Mouse (Mus musculus) embryo, embryonic 9.5 days (tissue): ENCODE measurements around the gene Use1.

Experiments used
- DNase-seq: peaks from one replicate; pipeline ENCODE4 v3.0.0-alpha.2; 2017; ENCODE audit errors: extremely low spot score

Gene Use1

DNA sequence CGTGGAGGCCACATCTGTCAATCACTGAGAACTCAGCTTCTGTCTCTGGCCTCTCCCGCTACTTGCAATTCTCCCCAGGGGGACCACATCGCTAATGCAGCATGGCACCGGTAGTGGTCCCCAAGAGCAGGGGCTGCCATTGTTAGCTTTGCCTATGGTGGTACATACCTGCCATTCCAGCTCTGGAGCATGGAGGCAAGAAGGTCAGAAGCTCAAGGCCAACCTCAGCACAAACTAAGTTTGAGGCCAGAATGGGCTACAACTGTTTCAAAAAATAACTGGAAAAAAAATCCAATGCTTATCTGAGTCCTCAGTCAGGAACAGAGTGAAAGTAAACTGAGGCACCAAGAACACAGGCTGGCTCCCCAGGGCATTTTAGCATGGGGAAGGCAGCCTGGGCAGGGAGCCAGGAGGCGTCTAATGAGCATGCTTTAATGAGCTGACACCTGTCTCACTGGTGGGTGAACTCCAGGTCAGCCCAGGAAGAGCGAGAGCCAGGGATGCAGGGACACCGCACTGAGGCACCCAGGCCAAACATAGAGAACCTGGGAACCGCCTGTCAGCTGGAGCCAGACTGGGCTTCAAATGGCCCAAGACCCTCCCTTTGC lies 9.9 kb downstream of the Use1 start:
- DNase-seq: no peak

DNA sequence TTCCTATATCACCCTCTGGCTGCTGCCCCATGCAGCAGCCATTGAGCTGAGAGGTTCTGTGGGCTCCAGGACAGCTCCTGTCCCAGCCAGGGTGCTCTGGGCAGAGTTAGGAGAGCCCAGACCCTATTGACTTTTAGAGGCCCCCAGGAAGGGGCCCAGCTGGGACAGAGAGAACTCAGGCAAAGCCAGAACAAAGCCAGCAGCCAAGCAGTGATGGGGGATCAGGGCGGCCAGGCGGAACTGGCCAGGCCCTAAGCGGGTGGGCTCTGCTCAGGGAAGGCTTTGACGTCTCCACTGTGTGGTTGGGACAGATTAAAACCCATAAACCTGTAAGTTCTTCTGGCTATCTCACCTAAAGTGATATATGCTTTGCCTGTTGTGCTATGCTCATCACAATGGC lies 12.4 kb downstream of the Use1 start:
- no peak for DNase-seq

DNA sequence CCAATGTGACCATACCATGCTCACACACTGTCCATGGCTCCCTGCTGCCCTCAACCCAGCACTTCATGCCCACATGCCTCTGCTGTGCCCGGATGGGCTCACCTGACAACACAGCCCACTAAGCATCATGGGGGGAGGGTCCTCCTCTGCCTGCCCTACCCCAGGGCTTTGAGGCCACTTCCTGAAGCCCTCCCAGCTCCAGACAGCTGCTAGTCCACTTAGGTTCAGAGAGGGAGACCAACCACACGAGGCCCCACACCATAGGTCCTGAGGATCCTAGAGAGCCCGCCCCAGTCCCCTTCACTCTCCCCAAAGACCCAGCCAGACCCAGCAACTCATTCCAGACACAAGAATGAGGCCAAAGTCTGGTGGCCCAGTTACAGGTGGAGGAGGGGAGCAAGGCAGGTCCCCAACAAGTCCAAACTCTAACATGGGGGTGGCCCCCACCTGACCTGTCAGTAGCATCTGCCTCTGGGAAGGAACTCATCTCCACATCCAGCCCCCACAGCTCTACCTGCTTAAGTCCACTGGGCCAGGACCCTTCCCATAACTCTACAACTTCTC lies 12.9 kb downstream of the Use1 start:
- DNase-seq: peak; percentile 28

DNA sequence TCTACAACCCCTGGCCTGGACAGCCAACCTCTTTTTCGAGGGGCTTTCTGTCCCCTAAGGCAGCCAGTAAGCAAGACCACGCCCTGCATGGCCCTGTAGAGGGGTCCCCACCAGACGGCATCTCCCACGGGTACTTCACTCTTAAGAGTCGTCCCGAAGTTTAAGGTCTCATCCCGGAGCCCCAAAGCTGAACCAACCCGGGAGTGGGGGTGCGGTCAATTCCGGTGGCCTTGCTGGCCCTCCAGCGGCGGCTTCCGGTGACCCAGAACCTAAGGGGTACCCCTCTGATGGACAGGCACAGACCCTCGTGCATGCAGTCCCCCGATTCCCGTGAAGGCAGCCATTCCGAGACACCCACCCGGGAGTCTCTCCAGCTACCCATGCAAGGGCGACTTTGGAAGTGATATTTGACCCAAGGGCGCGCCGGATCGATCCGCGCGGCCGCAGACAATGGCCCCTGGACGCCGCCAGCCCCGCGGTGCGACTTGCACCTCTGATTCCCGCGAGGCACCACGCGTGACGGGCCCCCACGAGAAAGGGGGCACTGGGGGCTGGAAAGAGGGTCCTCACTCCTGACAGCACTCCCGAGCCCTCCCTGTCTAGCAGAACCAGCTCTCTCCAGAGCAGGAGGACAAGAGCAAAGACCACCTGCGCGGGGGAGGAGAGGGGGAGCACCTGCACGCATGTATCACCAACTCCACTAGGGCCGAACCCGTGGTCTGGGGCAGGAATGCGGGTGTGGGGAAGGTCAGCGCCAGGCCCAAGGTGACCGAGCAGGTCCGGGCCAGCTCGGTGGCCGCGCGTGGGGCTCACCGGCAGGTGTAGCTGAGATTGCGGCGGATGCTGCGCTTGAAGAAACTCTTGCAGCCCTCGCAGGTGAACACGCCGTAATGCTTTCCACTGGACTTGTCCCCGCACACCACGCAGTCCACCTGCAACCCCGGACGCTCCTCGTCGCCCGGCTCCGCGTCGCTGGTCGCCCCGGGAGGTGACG lies 13.8 kb downstream of the Use1 start:
- peak; percentile 49 for DNase-seq

DNA sequence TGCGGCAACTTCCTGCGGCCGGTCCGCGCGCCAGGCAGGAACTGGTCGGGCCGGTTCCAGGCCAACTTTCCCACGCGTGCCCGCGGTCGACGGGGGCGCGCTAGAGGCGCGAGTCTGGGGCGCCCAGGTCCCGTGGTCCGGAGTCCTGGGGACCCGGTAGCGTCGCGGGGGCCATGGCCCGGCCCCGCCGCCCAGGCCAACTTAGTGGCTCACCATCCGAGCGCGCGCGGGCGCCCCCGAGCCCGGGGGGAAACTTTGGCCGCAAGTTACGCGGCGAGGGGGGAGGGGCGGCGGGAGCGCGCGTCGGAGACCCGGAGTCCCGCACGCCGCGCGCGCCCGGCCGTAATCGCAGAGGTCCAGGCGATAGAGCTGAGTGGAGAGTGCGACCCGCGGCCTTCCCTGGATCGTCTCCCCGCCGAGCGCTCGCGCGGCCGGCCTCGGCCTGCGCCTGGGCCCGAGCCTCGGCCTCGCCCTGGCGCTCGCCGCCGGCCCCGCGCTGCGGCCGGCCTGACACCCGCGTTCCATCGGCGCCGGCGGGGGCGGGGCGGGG lies 14.8 kb downstream of the Use1 start, which contains the start of gene Nr2f6:
Gene Nr2f6 (minus strand): TSS at position 540 of the 550 bp plus-strand sequence.
- DNase-seq: peak; percentile 79

DNA sequence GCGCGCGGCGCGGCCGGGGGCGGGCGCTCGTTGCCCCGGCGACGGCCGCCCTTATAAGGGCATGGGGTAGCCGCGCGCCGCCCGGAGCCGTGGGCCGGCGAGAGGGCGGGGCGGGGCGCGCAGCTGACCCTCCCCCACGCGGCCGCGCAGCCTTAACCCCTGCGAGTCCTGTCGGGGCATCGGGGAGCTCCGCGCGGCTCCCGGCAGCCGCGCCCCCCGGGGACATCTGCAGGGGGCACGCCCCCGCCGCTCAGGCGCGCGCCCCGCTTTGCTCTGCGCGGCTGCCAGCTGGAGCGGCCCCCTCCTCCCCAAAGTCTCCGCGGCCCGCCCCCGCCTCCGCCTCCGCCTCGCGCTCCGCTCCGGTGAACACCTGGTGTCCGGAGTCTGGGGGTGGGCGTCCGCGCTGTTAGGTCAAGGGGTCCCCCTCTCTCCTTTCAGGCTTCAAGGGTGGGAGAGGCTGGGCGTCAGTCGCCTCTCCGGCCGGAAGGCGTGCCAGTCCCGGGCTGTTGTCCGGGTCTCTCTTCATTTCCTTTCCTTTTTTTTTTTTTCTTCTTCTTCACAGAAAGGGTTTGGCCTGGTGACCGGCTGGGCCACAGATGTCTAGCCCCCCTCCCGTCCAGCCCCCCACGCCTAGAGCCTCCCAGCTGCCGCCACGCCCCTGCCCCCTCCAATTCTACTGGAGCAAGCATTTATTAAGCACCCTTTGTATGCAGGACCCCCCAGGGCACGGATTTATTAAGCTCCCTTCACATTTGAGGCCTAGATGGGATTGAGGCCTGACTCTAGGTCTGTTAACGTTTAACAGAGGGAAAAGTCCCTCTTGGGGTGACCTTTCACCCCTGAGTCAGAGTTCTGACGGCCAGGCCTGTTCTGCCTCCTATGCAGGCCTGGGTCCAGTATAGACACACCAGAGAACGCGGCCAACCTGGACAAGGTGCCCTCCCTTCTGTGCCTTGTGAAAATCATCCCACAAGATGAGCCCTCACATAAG lies 15.6 kb downstream of the Use1 start:
- DNase-seq: peak; percentile 92

DNA sequence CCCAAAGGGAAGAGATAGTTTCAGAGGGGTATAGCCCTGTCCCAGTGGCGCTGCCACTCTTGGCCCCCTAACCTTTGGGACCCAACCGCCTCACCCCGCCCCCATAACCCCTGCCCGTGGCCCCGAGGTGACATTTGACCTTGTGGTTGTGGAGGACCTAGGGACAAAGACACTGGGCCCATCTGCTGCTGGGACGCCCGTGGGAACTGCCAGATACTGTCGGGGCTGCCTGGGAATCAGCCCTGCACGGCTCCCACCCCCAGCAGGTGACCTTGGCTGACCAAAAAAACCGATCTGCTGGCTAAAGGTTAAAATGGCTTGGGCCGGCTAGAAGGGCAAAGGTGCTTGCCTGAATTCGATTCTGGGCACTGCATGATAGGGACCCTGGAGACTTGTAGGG lies 16.7 kb downstream of the Use1 start:
- DNase-seq: peak; percentile 73

DNA sequence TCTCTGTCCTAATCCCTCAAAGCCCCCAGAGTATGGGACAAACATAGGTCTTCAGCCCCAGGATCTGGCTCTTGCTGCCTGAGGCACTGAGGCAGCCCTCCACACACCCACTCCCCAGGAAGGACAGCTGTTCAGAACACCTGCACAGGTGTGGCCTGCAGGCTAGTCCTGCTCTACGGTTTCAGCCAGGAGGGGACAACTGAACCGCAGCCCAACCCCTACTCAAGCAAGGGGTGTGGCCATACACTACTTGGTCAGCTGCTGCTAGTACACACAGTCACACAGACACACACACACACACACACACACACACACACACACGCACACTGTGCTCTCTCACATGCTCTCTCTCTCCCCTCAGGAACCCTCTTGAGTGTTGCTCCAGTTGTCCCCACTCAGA lies 17.2 kb downstream of the Use1 start:
- no peak for DNase-seq

DNA sequence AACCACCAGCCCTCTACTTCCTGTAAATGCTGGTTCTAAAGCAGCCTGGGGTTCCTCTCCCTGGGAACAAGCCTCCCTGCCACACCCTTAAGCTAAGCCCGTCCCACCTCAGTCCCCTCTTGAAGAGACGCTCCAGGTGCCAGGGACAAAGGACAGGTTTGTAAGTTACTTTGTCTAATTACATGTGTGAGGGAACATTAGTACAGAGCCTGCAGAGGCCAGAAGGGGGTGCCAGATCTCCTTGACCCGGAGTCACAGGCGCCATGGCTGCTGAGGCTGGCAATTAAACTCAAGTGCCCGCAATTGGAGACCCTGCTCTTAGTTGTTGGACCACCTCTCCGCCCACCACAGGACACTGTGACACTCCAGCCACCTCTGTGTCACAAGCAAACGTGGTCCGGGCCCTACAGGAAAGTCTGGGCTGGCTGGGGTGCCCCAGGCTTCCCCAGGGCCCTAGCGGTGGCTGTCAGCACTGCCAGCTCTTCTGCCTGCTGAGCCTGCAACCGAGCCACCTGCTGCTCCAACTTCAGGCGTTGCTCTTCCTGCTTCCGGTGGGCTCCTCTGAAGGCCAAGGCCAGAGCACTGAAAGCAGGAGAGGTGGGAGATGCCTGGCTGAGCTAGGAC lies 18.7 kb downstream of the Use1 start:
- DNase-seq: no peak

DNA sequence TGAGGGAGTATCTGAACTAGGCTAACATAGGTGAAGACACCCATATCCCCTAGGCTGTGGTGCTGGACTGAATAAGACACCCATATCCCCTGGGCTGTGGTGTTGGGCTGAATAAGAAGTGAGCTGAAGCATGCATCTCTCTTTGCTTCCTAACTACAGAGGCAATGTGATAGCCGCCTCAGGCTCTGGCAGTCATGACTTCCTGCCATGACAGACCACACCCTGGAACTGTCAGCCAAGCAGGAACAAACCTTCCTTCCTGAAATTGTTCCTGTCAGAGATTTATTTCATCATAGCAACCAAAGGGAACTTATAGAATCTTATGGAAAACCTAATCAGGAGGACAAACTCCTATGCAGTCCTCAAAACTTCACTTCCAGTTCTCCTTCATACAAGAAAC lies 21.6 kb downstream of the Use1 start:
- no peak for DNase-seq

DNA sequence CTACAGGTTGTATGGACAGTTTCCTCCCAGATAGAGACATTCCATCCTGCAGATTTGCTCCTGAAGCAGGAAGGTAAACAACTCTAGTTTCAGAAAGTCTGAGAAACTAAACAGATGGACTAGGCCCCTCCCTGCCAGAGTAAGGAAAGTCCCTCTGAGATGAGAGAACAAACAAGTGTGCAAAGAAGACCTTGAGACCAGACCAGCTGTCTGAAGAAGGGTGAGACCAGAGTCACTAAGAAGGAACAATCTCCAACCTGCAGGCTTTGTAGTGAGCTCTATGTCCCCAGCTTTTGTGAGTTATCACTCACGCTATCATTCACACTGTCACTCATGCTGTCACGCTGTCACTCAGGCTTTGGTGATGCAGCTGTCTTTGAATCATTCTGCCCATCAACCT lies 25.0 kb downstream of the Use1 start:
- no peak for DNase-seq

DNA sequence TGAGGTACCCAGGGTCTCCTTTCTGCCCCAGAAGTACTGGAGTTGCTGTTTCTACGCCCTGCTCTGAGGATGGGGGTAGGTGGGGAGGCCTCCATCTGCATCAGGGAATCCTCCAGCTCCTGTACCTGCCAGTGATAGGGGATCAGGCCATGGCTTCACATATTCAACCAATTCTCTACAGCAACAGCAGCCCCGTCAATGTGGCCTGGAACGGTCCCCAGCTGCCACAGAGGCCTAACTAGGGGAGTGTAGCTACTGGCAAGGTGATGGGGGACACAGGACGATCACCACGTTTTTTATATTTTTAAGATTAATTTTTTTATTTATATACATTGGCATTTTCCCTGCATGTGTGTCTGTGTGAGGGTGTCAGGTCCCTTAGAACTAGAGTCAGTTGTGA lies 25.7 kb downstream of the Use1 start:
- no peak for DNase-seq

DNA sequence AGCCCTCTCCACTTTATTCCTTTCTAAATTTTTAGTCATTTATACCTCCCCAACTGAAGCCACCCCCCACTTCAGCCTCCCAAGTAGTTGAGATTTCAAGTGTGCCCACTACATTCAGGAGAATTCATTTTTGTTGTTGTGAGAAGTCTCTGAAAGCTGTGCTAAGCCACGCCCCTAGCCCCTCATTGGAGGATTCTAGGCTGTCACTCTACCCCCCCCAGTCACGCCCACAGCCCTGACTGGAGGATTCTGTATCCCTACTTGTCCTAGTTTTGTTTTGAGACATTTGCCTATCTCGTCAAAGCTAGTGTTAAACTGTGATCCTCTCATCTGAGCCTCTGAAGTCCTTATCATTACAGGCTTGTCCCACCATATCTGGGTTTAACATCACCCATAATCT lies 26.2 kb downstream of the Use1 start:
- DNase-seq: peak; percentile 54

DNA sequence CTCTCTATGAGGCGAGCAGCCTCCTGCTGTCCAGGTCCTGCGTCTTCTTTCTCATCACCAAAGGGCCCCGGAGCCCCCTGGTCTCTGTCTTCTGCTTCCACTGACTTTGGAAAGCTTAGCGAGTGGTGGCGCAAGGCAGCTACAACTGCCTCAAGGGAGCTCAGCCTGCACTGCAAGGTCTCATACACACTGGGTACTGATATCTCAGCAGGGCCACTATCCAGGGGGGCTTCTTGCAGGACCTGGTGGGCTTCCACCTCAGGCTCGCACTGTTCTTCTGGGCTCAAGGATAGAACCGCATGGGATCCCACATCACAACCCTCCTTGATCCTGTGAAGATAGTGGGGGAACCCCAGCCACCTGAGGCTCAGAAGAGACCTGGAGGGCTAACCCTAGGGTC lies 27.8 kb downstream of the Use1 start:
- DNase-seq: no peak

DNA sequence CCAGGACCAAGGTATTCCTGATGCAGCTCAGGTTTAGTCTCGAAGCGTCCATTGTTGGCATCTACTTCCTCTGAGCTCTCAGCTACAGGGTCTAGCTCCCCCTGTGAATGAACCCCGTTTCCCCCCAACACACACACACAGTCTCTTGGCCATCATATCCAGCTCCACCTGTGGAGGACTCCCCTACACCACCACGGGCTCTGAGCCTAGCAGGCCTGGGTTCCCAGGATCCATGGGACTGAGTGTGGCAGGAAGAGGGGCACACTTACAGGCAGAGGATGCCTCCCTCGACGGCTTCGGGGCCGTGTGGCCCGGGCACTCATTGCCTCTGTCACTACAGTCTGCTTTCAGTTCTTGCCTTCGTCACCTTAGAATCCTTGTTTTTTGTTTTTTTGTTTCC lies 28.4 kb downstream of the Use1 start:
- no peak for DNase-seq

DNA sequence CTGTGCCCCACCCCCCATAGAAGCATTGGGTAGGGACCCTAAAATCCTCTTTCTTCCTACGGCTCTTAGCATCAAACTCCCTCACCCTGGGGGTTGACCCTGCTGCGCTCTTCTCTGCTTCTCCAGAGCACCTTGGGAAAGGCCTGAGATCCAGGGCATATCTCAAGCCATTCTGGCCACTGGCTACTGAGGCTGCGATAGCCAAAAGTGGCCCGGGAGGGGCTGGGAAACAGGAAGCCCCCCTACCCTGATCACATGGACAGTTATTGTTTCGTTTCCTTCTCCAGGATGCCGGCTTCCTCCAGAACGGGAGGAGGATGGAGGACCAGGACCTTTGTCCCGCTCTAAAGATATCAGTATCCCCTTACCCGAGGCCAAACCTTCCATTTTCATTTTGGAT lies 29.0 kb downstream of the Use1 start, which contains the start of gene Ushbp1:
Gene Ushbp1 (minus strand): TSS at position 174 of the 400 bp plus-strand sequence.
- no peak for DNase-seq

DNA sequence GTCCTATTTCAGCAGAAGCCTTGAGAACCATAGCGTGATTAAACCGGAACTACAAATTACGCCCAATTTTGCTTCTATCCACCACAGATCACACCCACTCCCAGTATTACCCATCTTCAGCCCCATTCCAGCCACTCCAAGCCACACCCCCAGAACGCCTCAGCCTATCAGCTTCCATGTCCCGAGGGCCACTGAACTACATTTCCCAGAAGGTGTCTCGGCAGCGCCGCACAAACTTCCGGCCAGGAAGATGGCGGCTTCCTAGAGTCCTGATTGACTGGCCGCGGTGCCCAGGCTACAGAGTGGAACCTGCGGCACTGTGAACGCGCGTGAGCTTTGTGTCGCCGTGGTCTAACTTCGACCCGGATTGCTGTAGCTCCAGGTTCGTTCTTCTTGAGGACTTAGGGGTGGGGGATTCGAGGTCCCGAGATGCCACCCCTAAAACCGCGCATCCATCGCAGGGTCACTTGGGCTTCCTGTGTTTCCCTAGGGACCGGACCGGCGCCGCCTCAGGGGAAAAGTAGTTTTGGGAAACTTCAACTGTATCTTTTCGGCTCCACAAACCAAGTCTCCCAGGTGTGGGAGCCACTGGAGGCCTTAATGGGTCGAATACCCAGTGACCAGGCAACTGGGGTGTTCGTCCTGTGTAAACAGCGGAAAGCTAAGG lies 30.1 kb downstream of the Use1 start, which contains the start of gene Babam1:
Gene Babam1 (plus strand): TSS at position 223 of the 667 bp plus-strand sequence.
- DNase-seq: peak; percentile 91

DNA sequence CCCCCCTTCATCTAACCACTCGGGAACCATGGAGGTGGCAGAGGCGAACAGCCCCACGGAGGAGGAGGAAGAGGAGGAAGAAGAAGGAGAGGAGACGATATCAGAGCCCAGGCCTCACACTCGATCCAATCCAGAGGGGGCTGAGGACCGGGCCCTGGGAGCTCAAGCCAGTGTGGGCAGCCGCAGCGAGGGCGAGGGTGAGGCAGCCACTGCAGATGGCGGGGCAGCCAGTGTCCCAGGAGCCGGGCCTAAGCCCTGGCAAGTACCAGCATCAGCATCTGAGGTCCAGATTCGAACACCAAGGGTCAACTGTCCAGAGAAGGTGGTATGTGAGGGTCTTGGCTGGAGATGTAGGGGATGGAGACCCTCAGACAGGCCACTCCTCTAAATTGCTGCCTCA lies 31.1 kb downstream of the Use1 start:
- no peak for DNase-seq

DNA sequence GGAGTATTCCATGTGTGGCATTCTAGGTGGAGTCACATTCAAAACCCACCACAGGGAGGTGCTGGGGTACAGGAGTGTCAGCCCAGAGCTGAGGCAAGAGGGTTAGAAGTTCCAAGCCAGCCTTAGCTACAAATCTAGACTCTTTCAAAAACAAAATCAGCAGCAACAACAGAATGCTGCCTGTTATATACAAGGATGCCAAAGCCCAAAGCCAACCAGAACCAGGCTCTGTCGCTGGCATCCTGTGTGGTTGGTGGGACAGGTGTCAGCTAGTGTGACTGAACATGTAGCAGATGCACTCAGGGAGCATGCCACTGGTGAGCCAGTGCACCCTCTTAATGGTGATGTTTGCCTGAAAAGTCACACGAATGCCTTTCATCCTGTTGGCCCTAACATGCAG lies 34.2 kb downstream of the Use1 start:
- no peak for DNase-seq

DNA sequence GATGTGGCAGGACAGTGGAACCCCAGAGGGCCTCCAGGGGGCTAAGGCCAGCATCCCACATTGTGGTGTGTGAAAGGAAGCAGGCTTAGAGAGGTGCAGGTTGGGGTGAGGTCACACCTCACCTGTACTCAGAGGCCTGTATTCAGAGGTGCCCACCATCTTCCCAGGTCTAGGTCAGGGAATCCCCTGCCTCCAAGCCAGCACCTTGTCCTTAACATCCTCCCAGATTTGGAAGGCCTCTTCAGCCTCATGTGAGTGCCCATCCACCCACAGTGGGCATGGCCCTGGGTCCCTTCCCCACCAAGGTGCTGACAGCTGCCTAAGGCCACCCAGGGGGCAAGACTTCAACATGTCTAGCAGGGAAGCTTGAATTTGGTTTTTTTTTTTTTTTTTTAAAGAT lies 34.8 kb downstream of the Use1 start:
- no peak for DNase-seq
